Mouse (Mus musculus): Measurements from ENCODE around the gene Ccdc13. TPM values are rescaled to one million over a fixed set of nuclear protein-coding genes. Genes with fewer than 3 reads are reported as not detected.
A peak's percentile ranks its signal among the peaks of the same experiment; 100 is the strongest.

Gene Ccdc13
- polyA plus RNA-seq (2014; fragmentation: Nextera tagmentation; extraction: Ambion mirVana): 0.35 and 0.37 TPM in 2 replicates

GRCm38 (mm10) chr9:121838829-121839621, at the start of gene Ccdc13:
Gene Ccdc13, minus strand, starts transcription at chr9:121839461.
- peak; percentile 84 for ATAC-seq (ENCODE audit: insufficient number of reproducible peaks, low FRiP score, low TSS enrichment, low read depth)
- Histone ChIP-seq H3K4me3 (ENCODE audit: low read depth, low read length) (peak within 1 kb of the TSS; percentile 35), H3K27ac (replicated peaks; ENCODE audit: low read depth, low read length) (no peak within 1 kb of the TSS), H3K9me3 (ENCODE audit: control insufficient read depth, low read length) (no peaks in the 10 kb centered on the region), H3K36me3 (ENCODE audit: control insufficient read depth, insufficient read depth, low read length) (no peaks in the 10 kb centered on the region; the same call in 1 of the 2 replicates), H3K4me1 (ENCODE audit: control insufficient read depth, insufficient read depth, low read length) (0 out of 2 replicates have a peak, but pooled peaks cover 3% of the 10 kb centered on the region), H3K4me2 (ENCODE audit: low read depth, severe bottlenecking) (peak within 1 kb of the TSS; percentile 60), H3K27me3 (ENCODE audit: control insufficient read depth, insufficient read depth, low read length) (no peaks in the 10 kb centered on the region), H3K9ac (ENCODE audit: low read length) (peak within 1 kb of the TSS; percentile 41; the same call in 1 of the 2 replicates)
- peak; percentile 93 for DNase-seq (ENCODE audit: low spot score)
- 4% methylated on average over 61 of the region's 61 CpGs for WGBS

- WGBS: 69% methylated on average over 7 of the region's 7 CpGs
- no peaks in the 10 kb centered on the region for H3K36me3 ChIP-seq (ENCODE audit: control insufficient read depth, insufficient read depth, low read length)
These were observed 42.8 kb upstream of the Ccdc13 start for GRCm38 (mm10) chr9:121882015-121882457.

GRCm38 (mm10) chr9:121881301-121881700, 42.0 kb upstream of the Ccdc13 start:
- Histone ChIP-seq H3K4me3 (ENCODE audit: low read depth, low read length) (no peak overlapping the region), H3K27me3 (ENCODE audit: control insufficient read depth, insufficient read depth, low read length) (no peaks in the 10 kb centered on the region), H3K4me1 (ENCODE audit: control insufficient read depth, insufficient read depth, low read length) (no peaks in the 10 kb centered on the region), H3K4me2 (ENCODE audit: low read depth, severe bottlenecking) (no peak overlapping the region), H3K27ac (replicated peaks; ENCODE audit: low read depth, low read length) (no peak overlapping the region), H3K9me3 (ENCODE audit: control insufficient read depth, low read length) (no peaks in the 10 kb centered on the region), H3K9ac (ENCODE audit: low read length) (no peak overlapping the region), H3K36me3 (ENCODE audit: control insufficient read depth, insufficient read depth, low read length) (no peaks in the 10 kb centered on the region)
- WGBS: 83% methylated on average over 6 of the region's 6 CpGs
- ATAC-seq (ENCODE audit: insufficient number of reproducible peaks, low FRiP score, low TSS enrichment, low read depth) (no peak), DNase-seq (ENCODE audit: low spot score) (no peak)

More at GRCm38 (mm10) chr9:121882015-121882457, 42.8 kb upstream of the Ccdc13 start:
- no peak overlapping the region for H3K4me2 ChIP-seq (ENCODE audit: low read depth, severe bottlenecking)
- H3K9me3 ChIP-seq (ENCODE audit: control insufficient read depth, low read length): no peaks in the 10 kb centered on the region
- no peak for DNase-seq (ENCODE audit: low spot score)
- H3K9ac ChIP-seq (ENCODE audit: low read length): no peak overlapping the region
- H3K4me1 ChIP-seq (ENCODE audit: control insufficient read depth, insufficient read depth, low read length): no peaks in the 10 kb centered on the region
- H3K27ac ChIP-seq (replicated peaks; ENCODE audit: low read depth, low read length): no peak overlapping the region
- H3K4me3 ChIP-seq (ENCODE audit: low read depth, low read length): no peak overlapping the region
- no peak for ATAC-seq (ENCODE audit: insufficient number of reproducible peaks, low FRiP score, low TSS enrichment, low read depth)
- no peaks in the 10 kb centered on the region for H3K27me3 ChIP-seq (ENCODE audit: control insufficient read depth, insufficient read depth, low read length)

- no peak for ATAC-seq (ENCODE audit: insufficient number of reproducible peaks, low FRiP score, low TSS enrichment, low read depth)
- no peak overlapping the region for H3K27ac ChIP-seq (replicated peaks; ENCODE audit: low read depth, low read length)
- 30% methylated on average over 14 of the region's 14 CpGs for WGBS
- no peak overlapping the region for H3K9ac ChIP-seq (ENCODE audit: low read length)
- H3K27me3 ChIP-seq (ENCODE audit: control insufficient read depth, insufficient read depth, low read length): no peaks in the 10 kb centered on the region
- H3K36me3 ChIP-seq (ENCODE audit: control insufficient read depth, insufficient read depth, low read length): no peaks in the 10 kb centered on the region
- DNase-seq (ENCODE audit: low spot score): peak; percentile 68
- H3K9me3 ChIP-seq (ENCODE audit: control insufficient read depth, low read length): no peaks in the 10 kb centered on the region
- H3K4me2 ChIP-seq (ENCODE audit: low read depth, severe bottlenecking): no peak overlapping the region
- H3K4me1 ChIP-seq (ENCODE audit: control insufficient read depth, insufficient read depth, low read length): no peaks in the 10 kb centered on the region
- no peak overlapping the region for H3K4me3 ChIP-seq (ENCODE audit: low read depth, low read length)
These were observed 41.6 kb upstream of the Ccdc13 start for GRCm38 (mm10) chr9:121880840-121881239.

- no peak overlapping the region for H3K27ac ChIP-seq (replicated peaks; ENCODE audit: low read depth, low read length)
- no peak overlapping the region for H3K4me2 ChIP-seq (ENCODE audit: low read depth, severe bottlenecking)
- WGBS: 12% methylated on average over 3 of the region's 3 CpGs
- H3K4me1 ChIP-seq (ENCODE audit: control insufficient read depth, insufficient read depth, low read length): no peaks in the 10 kb centered on the region
- peak; percentile 68 for DNase-seq (ENCODE audit: low spot score)
- H3K36me3 ChIP-seq (ENCODE audit: control insufficient read depth, insufficient read depth, low read length): no peaks in the 10 kb centered on the region
- H3K27me3 ChIP-seq (ENCODE audit: control insufficient read depth, insufficient read depth, low read length): no peaks in the 10 kb centered on the region
- no peak overlapping the region for H3K9ac ChIP-seq (ENCODE audit: low read length)
- no peak overlapping the region for H3K4me3 ChIP-seq (ENCODE audit: low read depth, low read length)
- H3K9me3 ChIP-seq (ENCODE audit: control insufficient read depth, low read length): no peaks in the 10 kb centered on the region
- ATAC-seq (ENCODE audit: insufficient number of reproducible peaks, low FRiP score, low TSS enrichment, low read depth): no peak
These were observed 37.9 kb upstream of the Ccdc13 start for GRCm38 (mm10) chr9:121877052-121877740.

- DNase-seq (ENCODE audit: low spot score) (no peak), ATAC-seq (ENCODE audit: insufficient number of reproducible peaks, low FRiP score, low TSS enrichment, low read depth) (no peak)
- no peaks in the 10 kb centered on the region for H3K9me3 ChIP-seq (ENCODE audit: control insufficient read depth, low read length)
These were observed 34.3 kb upstream of the Ccdc13 start for GRCm38 (mm10) chr9:121873578-121873977.

GRCm38 (mm10) chr9:121872062-121872683, 32.9 kb upstream of the Ccdc13 start:
- H3K4me2 ChIP-seq (ENCODE audit: low read depth, severe bottlenecking): no peak overlapping the region
- H3K27me3 ChIP-seq (ENCODE audit: control insufficient read depth, insufficient read depth, low read length): no peaks in the 10 kb centered on the region
- no peak for ATAC-seq (ENCODE audit: insufficient number of reproducible peaks, low FRiP score, low TSS enrichment, low read depth)
- H3K9me3 ChIP-seq (ENCODE audit: control insufficient read depth, low read length): no peaks in the 10 kb centered on the region
- no peak overlapping the region for H3K4me3 ChIP-seq (ENCODE audit: low read depth, low read length)
- H3K27ac ChIP-seq (replicated peaks; ENCODE audit: low read depth, low read length): no peak overlapping the region
- no peak overlapping the region for H3K9ac ChIP-seq (ENCODE audit: low read length)
- no peaks in the 10 kb centered on the region for H3K4me1 ChIP-seq (ENCODE audit: control insufficient read depth, insufficient read depth, low read length)
- whole genome bisulfite sequencing: 86% methylated on average over 2 of the region's 2 CpGs
- H3K36me3 ChIP-seq (ENCODE audit: control insufficient read depth, insufficient read depth, low read length): no peaks in the 10 kb centered on the region
- DNase-seq (ENCODE audit: low spot score): no peak

More at GRCm38 (mm10) chr9:121873578-121873977, 34.3 kb upstream of the Ccdc13 start:
- Histone ChIP-seq H3K4me1 (ENCODE audit: control insufficient read depth, insufficient read depth, low read length) (no peaks in the 10 kb centered on the region), H3K4me2 (ENCODE audit: low read depth, severe bottlenecking) (no peak overlapping the region), H3K27me3 (ENCODE audit: control insufficient read depth, insufficient read depth, low read length) (no peaks in the 10 kb centered on the region), H3K36me3 (ENCODE audit: control insufficient read depth, insufficient read depth, low read length) (no peaks in the 10 kb centered on the region), H3K9ac (ENCODE audit: low read length) (no peak overlapping the region), H3K4me3 (ENCODE audit: low read depth, low read length) (no peak overlapping the region), H3K27ac (replicated peaks; ENCODE audit: low read depth, low read length) (no peak overlapping the region)

DNA sequence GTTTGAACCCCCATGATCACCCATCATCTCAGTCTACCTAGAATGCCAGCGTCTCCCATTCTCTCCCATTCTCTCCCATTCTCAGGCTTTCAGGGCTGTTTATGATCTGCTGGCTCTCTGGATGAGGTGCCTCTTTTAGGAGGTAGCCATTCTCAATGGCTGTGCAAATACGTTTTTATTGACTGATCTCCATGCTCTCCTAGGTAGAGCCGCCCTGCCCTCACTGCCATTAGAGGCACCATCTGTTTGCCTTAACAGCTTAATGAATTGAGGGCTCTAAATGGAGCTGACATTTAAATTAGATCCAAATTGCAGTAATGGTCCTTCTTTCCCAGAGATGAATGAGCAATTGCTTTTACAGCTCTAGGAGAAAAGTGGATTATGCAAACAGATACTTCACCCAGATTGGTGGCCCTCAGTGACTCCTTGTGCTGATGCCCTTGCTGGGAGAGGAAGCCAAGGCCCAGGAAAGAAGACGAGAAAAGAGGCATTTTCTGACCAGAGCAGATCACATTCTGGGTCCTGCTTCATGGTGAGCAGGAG, 30.8 kb upstream of the Ccdc13 start:
- no peaks in the 10 kb centered on the region for H3K4me1 ChIP-seq (ENCODE audit: control insufficient read depth, insufficient read depth, low read length)
- no peaks in the 10 kb centered on the region for H3K36me3 ChIP-seq (ENCODE audit: control insufficient read depth, insufficient read depth, low read length)
- no peaks in the 10 kb centered on the region for H3K9me3 ChIP-seq (ENCODE audit: control insufficient read depth, low read length)
- 12% methylated on average over 4 of the region's 4 CpGs for WGBS
- H3K4me2 ChIP-seq (ENCODE audit: low read depth, severe bottlenecking): no peak overlapping the region
- no peaks in the 10 kb centered on the region for H3K27me3 ChIP-seq (ENCODE audit: control insufficient read depth, insufficient read depth, low read length)
- no peak overlapping the region for H3K27ac ChIP-seq (replicated peaks; ENCODE audit: low read depth, low read length)
- no peak for DNase-seq (ENCODE audit: low spot score)
- no peak overlapping the region for H3K9ac ChIP-seq (ENCODE audit: low read length)
- no peak overlapping the region for H3K4me3 ChIP-seq (ENCODE audit: low read depth, low read length)
- ATAC-seq (ENCODE audit: insufficient number of reproducible peaks, low FRiP score, low TSS enrichment, low read depth): no peak
